In genomic region chr4:129136189-129136578, GRCm38 (mm10) we compare ENCODE assay signal across 1 mouse cellular context.
TF ChIP-seq lines count a peak whose summit lies in the region.

No protein-coding gene starts in this region.

TF ChIP-seq in CH12.LX, 34 proteins besides CTCF, POLR2A, EP300 and RAD21 (continued from another document):
- TF ChIP-seq SMC3 (IDR thresholded peaks at IDR 0.05; ENCODE audit: low read depth, low read length) (no peak), JUND (conservative IDR thresholded peaks at IDR 0.05; ENCODE audit: low read depth, low read length) (no peak), POLR2AphosphoS2 (IDR thresholded peaks at IDR 0.05; ENCODE audit: low read depth, low read length) (no peak)
TF ChIP-seq in CH12.LX: peak in this region for 0.
